Mouse (Mus musculus): ENCODE measurements around the gene Pdik1l. TPM values are rescaled to one million over a fixed set of nuclear protein-coding genes. Genes with fewer than 3 reads are reported as not detected.

Gene Pdik1l
- polyA plus RNA-seq, 1 experiment from 2014 or later = 23.5 TPM

- 66% methylated on average over 9 of the region's 9 CpGs for WGBS
- H3K27me3 ChIP-seq (ENCODE audit: control insufficient read depth, insufficient read depth, low read length) = no peaks in the 10 kb centered on the region
- H3K4me2 ChIP-seq (replicated peaks; ENCODE audit: low read depth, low read length) = no peak overlapping the region
- H3K27ac ChIP-seq (ENCODE audit: low read depth, low read length) = no peak overlapping the region
- no peaks in the 10 kb centered on the region for H3K4me1 ChIP-seq (replicated peaks; ENCODE audit: control insufficient read depth, insufficient read depth, low read length)
- H3K4me3 ChIP-seq (ENCODE audit: low read depth, low read length) = no peak overlapping the region
- H3K9ac ChIP-seq (ENCODE audit: low read depth, low read length) = no peak overlapping the region
- DNase-seq (ENCODE audit: low spot score) (no peak), ATAC-seq (ENCODE audit: low FRiP score) (no peak)
- H3K36me3 ChIP-seq (ENCODE audit: control insufficient read depth, insufficient read depth, low read length) = no peaks in the 10 kb centered on the region
- no peaks in the 10 kb centered on the region for H3K9me3 ChIP-seq (ENCODE audit: control insufficient read depth, low read length)
Observed at GRCm38 (mm10) chr4:134293692-134294163, 6.0 kb upstream of the Pdik1l start.

- Histone ChIP-seq H3K27me3 (ENCODE audit: control insufficient read depth, insufficient read depth, low read length) (no peaks in the 10 kb centered on the region), H3K27ac (ENCODE audit: low read depth, low read length) (no peak overlapping the region), H3K4me3 (ENCODE audit: low read depth, low read length) (no peak overlapping the region), H3K4me1 (replicated peaks; ENCODE audit: control insufficient read depth, insufficient read depth, low read length) (0 out of 2 replicates have a peak, but pooled peaks cover 2% of the 10 kb centered on the region), H3K9ac (ENCODE audit: low read depth, low read length) (no peak overlapping the region), H3K4me2 (replicated peaks; ENCODE audit: low read depth, low read length) (no peak overlapping the region), H3K9me3 (ENCODE audit: control insufficient read depth, low read length) (no peaks in the 10 kb centered on the region), H3K36me3 (ENCODE audit: control insufficient read depth, insufficient read depth, low read length) (no peaks in the 10 kb centered on the region)
- WGBS = 73% methylated on average over 18 of the region's 18 CpGs
- ATAC-seq (ENCODE audit: low FRiP score) (no peak), DNase-seq (ENCODE audit: low spot score) (no peak)
Observed at GRCm38 (mm10) chr4:134293061-134293691, 5.5 kb upstream of the Pdik1l start.

- Histone ChIP-seq H3K9me3 (ENCODE audit: control insufficient read depth, low read length) (no peaks in the 10 kb centered on the region), H3K27ac (ENCODE audit: low read depth, low read length) (no peak overlapping the region), H3K4me3 (ENCODE audit: low read depth, low read length) (no peak overlapping the region), H3K27me3 (ENCODE audit: control insufficient read depth, insufficient read depth, low read length) (no peaks in the 10 kb centered on the region), H3K4me2 (replicated peaks; ENCODE audit: low read depth, low read length) (no peak overlapping the region), H3K9ac (ENCODE audit: low read depth, low read length) (no peak overlapping the region), H3K36me3 (ENCODE audit: control insufficient read depth, insufficient read depth, low read length) (no peaks in the 10 kb centered on the region), H3K4me1 (replicated peaks; ENCODE audit: control insufficient read depth, insufficient read depth, low read length) (0 out of 2 replicates have a peak, but pooled peaks cover 2% of the 10 kb centered on the region)
- DNase-seq (ENCODE audit: low spot score) (peak; percentile 89), ATAC-seq (ENCODE audit: low FRiP score) (no peak)
- 23% methylated on average over 7 of the region's 7 CpGs for WGBS
Observed at GRCm38 (mm10) chr4:134292067-134292466, 4.4 kb upstream of the Pdik1l start.

- Histone ChIP-seq H3K36me3 (ENCODE audit: control insufficient read depth, insufficient read depth, low read length) (no peaks in the 10 kb centered on the region), H3K27me3 (ENCODE audit: control insufficient read depth, insufficient read depth, low read length) (no peaks in the 10 kb centered on the region), H3K4me2 (replicated peaks; ENCODE audit: low read depth, low read length) (peak overlapping the region; percentile 80), H3K9ac (ENCODE audit: low read depth, low read length) (peak overlapping the region; percentile 99), H3K27ac (ENCODE audit: low read depth, low read length) (no peak overlapping the region), H3K9me3 (ENCODE audit: control insufficient read depth, low read length) (no peaks in the 10 kb centered on the region), H3K4me3 (ENCODE audit: low read depth, low read length) (peak overlapping the region; percentile 98), H3K4me1 (replicated peaks; ENCODE audit: control insufficient read depth, insufficient read depth, low read length) (0 out of 2 replicates have a peak, but pooled peaks cover 5% of the 10 kb centered on the region)
- no peak for ATAC-seq (ENCODE audit: low FRiP score)
- DNase-seq (ENCODE audit: low spot score) = no peak
- 44% methylated on average over 11 of the region's 11 CpGs for WGBS
Observed at GRCm38 (mm10) chr4:134288397-134289256, 932 bp upstream of the Pdik1l start.

GRCm38 (mm10) chr4:134287168-134287564 lies 529 bp downstream of the Pdik1l start:
- peak overlapping the region; percentile 99 for H3K9ac ChIP-seq (ENCODE audit: low read depth, low read length)
- H3K4me1 ChIP-seq (replicated peaks; ENCODE audit: control insufficient read depth, insufficient read depth, low read length) = 0 out of 2 replicates have a peak, but pooled peaks cover 5% of the 10 kb centered on the region
- ATAC-seq (ENCODE audit: low FRiP score) (peak; percentile 94), DNase-seq (ENCODE audit: low spot score) (peak; percentile 99)
- peak overlapping the region; percentile 100 for H3K27ac ChIP-seq (ENCODE audit: low read depth, low read length)
- no peaks in the 10 kb centered on the region for H3K27me3 ChIP-seq (ENCODE audit: control insufficient read depth, insufficient read depth, low read length)
- H3K9me3 ChIP-seq (ENCODE audit: control insufficient read depth, low read length) = no peaks in the 10 kb centered on the region
- under 1% methylated on average over 42 of the region's 59 CpGs for WGBS
- peak overlapping the region; percentile 80 for H3K4me2 ChIP-seq (replicated peaks; ENCODE audit: low read depth, low read length)
- no peaks in the 10 kb centered on the region for H3K36me3 ChIP-seq (ENCODE audit: control insufficient read depth, insufficient read depth, low read length)
- peak overlapping the region; percentile 98 for H3K4me3 ChIP-seq (ENCODE audit: low read depth, low read length)

- Histone ChIP-seq H3K4me2 (replicated peaks; ENCODE audit: low read depth, low read length) (peak overlapping the region; percentile 80), H3K9ac (ENCODE audit: low read depth, low read length) (peak overlapping the region; percentile 99), H3K9me3 (ENCODE audit: control insufficient read depth, low read length) (no peaks in the 10 kb centered on the region), H3K27me3 (ENCODE audit: control insufficient read depth, insufficient read depth, low read length) (no peaks in the 10 kb centered on the region), H3K4me3 (ENCODE audit: low read depth, low read length) (peak overlapping the region; percentile 98), H3K36me3 (ENCODE audit: control insufficient read depth, insufficient read depth, low read length) (no peaks in the 10 kb centered on the region), H3K27ac (ENCODE audit: low read depth, low read length) (peak overlapping the region; percentile 100), H3K4me1 (replicated peaks; ENCODE audit: control insufficient read depth, insufficient read depth, low read length) (0 out of 2 replicates have a peak, but pooled peaks cover 5% of the 10 kb centered on the region)
- 3% methylated on average over 54 of the region's 59 CpGs for WGBS
- ATAC-seq (ENCODE audit: low FRiP score) (no peak; the same call in none of the 2 replicates), DNase-seq (ENCODE audit: low spot score) (no peak)
Observed at GRCm38 (mm10) chr4:134286226-134287167, 1.2 kb downstream of the Pdik1l start.

GRCm38 (mm10) chr4:134284942-134285341 lies 2.8 kb downstream of the Pdik1l start:
- H3K9me3 ChIP-seq (ENCODE audit: control insufficient read depth, low read length) = no peaks in the 10 kb centered on the region
- H3K9ac ChIP-seq (ENCODE audit: low read depth, low read length) = no peak overlapping the region
- H3K27me3 ChIP-seq (ENCODE audit: control insufficient read depth, insufficient read depth, low read length) = no peaks in the 10 kb centered on the region
- DNase-seq (ENCODE audit: low spot score) (no peak), ATAC-seq (ENCODE audit: low FRiP score) (no peak)
- no peak overlapping the region for H3K4me3 ChIP-seq (ENCODE audit: low read depth, low read length)
- H3K4me2 ChIP-seq (replicated peaks; ENCODE audit: low read depth, low read length) = no peak overlapping the region
- no peak overlapping the region for H3K27ac ChIP-seq (ENCODE audit: low read depth, low read length)
- H3K36me3 ChIP-seq (ENCODE audit: control insufficient read depth, insufficient read depth, low read length) = no peaks in the 10 kb centered on the region
- 94% methylated on average over 2 of the region's 2 CpGs for WGBS
- H3K4me1 ChIP-seq (replicated peaks; ENCODE audit: control insufficient read depth, insufficient read depth, low read length) = 0 out of 2 replicates have a peak, but pooled peaks cover 5% of the 10 kb centered on the region
